Mouse (Mus musculus) stomach, embryonic 16.5 days (tissue): ENCODE results near the gene Sgta. TPM values are rescaled to one million over a fixed set of nuclear protein-coding genes. Genes with fewer than 3 reads are reported as not detected.
"Not testable (repeated sequence)": the region's sequence is repeated elsewhere in the genome, so short reads cannot be mapped to it uniquely, and the experiment has no call there.

Source experiments
- ATAC-seq: fragments of 200-750 bp; cut with Nextera tagmentation; 2 replicates; pipeline ENCODE4 v1.8.0; 2017; ENCODE audit warnings: moderate number of reproducible peaks, moderate TSS enrichment; ENCODE audit not compliant: insufficient read depth, low FRiP score
- H3K27ac ChIP-seq: fragments of 300-500 bp; sonication (generic); 2 replicates; pipeline ENCODE4 v1.5.1; 2014; ENCODE audit warnings: low read length
- H3K27me3 ChIP-seq: fragments of 300-500 bp; sonication (generic); 2 replicates; pipeline ENCODE4 v1.6.1; 2014; ENCODE audit warnings: low read length, control low read depth, mixed read lengths; ENCODE audit not compliant: control insufficient read depth, insufficient read depth
- H3K36me3 ChIP-seq: fragments of 300-500 bp; sonication (generic); 2 replicates; pipeline ENCODE4 v1.6.1; 2014; ENCODE audit warnings: low read length; ENCODE audit not compliant: control insufficient read depth, insufficient read depth
- H3K4me1 ChIP-seq: fragments of 300-500 bp; sonication (generic); 2 replicates; pipeline ENCODE4 v1.6.1; 2014; ENCODE audit warnings: low read length, control low read depth, mixed read lengths; ENCODE audit not compliant: control insufficient read depth, insufficient read depth
- H3K4me2 ChIP-seq: fragments of 300-500 bp; sonication (generic); 2 replicates; pipeline ENCODE4 v1.6.1; 2014; ENCODE audit warnings: low read depth, low read length, mixed read lengths
- H3K4me3 ChIP-seq: fragments of 300-500 bp; sonication (generic); replicated peaks from 2 replicates; pipeline ENCODE4 v1.5.1; 2014; ENCODE audit warnings: mild to moderate bottlenecking, low read length
- H3K9ac ChIP-seq: fragments of 300-500 bp; sonication (generic); 2 replicates; pipeline ENCODE4 v1.6.1; 2014; ENCODE audit warnings: low read length
- H3K9me3 ChIP-seq: fragments of 300-500 bp; sonication (generic); replicated peaks from 2 replicates; pipeline ENCODE4 v1.6.1; 2016; ENCODE audit warnings: low read length, control low read depth; ENCODE audit not compliant: control insufficient read depth
- WGBS: fragments of 180-500 bp; shearing (Covaris S2); extraction: QIAGEN DNeasy Blood & Tissue Kit; methylation state at CpG from one replicate; pipeline ENCODE4 v1.1.7; 2014; 5-methylcytosine and 5-hydroxymethylcytosine counted together
- polyA plus RNA-seq: library from polyadenylated mRNA; unstranded; fragments of >200 nt; fragmentation: Nextera tagmentation; extraction: Ambion mirVana; gene quantifications from 2 replicates; pipeline ENCODE4 v1.2.1, GENCODE M21; 2015

Sgta gene
- polyA plus RNA-seq, 1 experiment from 2014 or later: 163 TPM

DNA sequence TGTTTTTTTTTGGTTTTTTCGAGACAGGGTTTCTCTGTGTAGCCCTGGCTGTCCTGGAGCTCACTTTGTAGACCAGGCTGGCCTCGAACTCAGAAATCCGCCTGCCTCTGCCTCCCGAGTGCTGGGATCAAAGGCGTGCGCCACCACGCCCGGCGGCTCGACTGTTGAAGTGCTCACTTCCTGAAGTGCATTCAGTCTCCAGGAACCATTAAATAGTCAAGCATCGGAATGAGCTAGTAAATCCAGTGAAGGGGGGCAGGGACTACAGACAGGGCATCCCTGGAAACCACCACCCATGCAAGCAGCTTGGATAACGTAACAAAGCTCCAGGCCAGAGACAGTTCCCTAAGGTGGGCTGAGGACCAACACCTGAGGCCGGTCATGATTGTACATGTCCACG is 14.7 kb downstream of the Sgta start:
- H3K27me3 ChIP-seq, H3K9ac ChIP-seq, H3K27ac ChIP-seq, ATAC-seq, H3K4me1 ChIP-seq, H3K4me2 ChIP-seq, H3K9me3 ChIP-seq, H3K4me3 ChIP-seq: not testable (repeated sequence)
- peaks cover 31% of the 10 kb centered on the region; the same call in 1 of the 2 replicates for H3K36me3 ChIP-seq
- WGBS: 87% methylated on average over 14 of the region's 14 CpGs

- Histone ChIP-seq H3K36me3 (0 out of 2 replicates have a peak, but pooled peaks cover 13% of the 10 kb centered on the region), H3K9me3 (no peaks in the 10 kb centered on the region), H3K27me3 (no peaks in the 10 kb centered on the region), H3K4me2 (no peak overlapping the region), H3K4me3 (no peak overlapping the region), H3K27ac (no peak overlapping the region), H3K4me1 (no peaks in the 10 kb centered on the region), H3K9ac (no peak overlapping the region)
- ATAC-seq: no peak
- 33% methylated on average over 13 of the region's 13 CpGs for WGBS
Measured at GRCm38 (mm10) chr10:81041458-81042175, 18.4 kb downstream of the Sgta start.

DNA sequence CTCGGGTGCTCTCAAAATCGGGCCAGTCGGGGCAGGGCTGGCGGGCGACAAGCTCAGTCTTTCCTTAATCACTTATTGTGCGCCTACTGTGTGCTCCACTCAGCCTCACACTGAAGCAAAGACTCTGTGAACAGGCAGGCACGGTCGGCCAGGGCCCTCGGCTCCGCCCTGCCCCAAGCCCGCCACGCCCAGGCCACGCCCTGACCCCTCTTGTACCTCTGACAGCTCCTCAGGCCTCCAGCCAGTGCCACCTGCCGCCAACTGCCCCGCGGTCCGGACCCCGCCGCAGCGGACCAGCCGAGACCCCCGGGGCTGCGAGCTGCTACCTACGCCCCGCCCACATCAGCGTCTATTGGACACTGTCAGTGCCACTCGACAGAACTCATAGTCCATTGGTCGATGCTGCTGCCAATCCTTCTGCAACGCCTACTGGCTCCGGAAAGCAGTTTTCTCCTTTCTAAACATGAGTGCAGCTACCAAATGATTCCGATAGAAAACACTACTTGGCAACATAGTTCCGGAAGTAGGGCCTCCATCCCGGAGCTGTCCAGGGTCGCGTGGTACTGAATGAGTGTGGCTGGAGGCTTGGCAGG is 22.9 kb downstream of the Sgta start, which contains the start of gene Slc39a3:
TSS of gene Slc39a3 (minus strand) at position 439 of the 593 bp plus-strand sequence.
- peak within 1 kb of the TSS; percentile 37; the same call in 1 of the 2 replicates for H3K27ac ChIP-seq
- peak within 1 kb of the TSS; percentile 93 for H3K4me3 ChIP-seq
- H3K4me2 ChIP-seq: peak within 1 kb of the TSS; percentile 72
- H3K9me3 ChIP-seq: no peaks in the 10 kb centered on the region
- ATAC-seq: peak; percentile 99
- no peaks in the 10 kb centered on the region for H3K27me3 ChIP-seq
- H3K4me1 ChIP-seq: no peaks in the 10 kb centered on the region
- H3K36me3 ChIP-seq: no peaks in the 10 kb centered on the region
- under 1% methylated on average over 35 of the region's 35 CpGs for WGBS
- H3K9ac ChIP-seq: peak within 1 kb of the TSS; percentile 85

DNA sequence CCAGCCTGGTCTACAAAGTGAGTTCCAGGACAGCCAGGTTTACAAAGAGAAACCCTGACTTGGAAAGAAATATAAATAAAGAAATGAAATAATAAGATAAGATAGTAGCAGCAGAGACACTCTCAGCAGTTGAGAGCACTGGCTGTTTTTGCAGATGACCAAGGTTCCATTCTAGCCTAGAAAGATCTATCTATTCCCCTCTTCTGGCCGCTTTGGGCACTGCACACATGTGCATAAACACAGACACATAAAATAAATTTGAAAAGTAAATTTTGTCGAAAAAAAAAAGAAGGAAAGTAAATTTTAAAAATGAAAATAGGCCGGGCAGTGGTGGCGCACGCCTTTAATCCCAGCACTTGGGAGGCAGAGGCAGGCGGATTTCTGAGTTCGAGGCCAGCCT is 23.7 kb downstream of the Sgta start:
- Histone ChIP-seq H3K9ac (no peak overlapping the region), H3K36me3 (peaks cover 3% of the 10 kb centered on the region; the same call in 1 of the 2 replicates), H3K4me2 (no peak overlapping the region), H3K27ac (no peak overlapping the region), H3K27me3 (no peaks in the 10 kb centered on the region), H3K4me1 (no peaks in the 10 kb centered on the region), H3K4me3 (no peak overlapping the region), H3K9me3 (no peaks in the 10 kb centered on the region)
- 77% methylated on average over 7 of the region's 7 CpGs for WGBS
- no peak for ATAC-seq

DNA sequence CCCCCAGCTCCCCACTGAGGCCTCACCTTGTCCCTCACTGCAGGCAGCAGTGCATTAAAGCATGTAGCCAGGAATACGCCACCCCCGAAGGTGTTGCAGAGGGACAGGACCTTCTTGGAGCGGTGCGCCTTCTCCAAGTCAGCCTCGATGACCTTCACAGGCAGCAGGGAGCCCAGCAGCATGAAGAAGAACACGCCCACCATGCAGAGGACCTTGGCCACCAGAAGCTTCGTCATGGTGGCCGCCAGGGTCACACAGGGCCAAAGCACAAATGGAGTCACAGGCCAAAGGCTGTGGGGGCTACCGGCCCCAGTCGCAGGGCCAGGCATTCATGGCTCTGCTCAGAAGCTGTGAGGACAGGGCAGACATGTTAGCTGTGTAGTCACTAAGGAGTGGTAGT is 26.4 kb downstream of the Sgta start:
- Histone ChIP-seq H3K4me1 (no peaks in the 10 kb centered on the region), H3K27me3 (no peaks in the 10 kb centered on the region), H3K36me3 (peaks cover 6% of the 10 kb centered on the region; the same call in 1 of the 2 replicates), H3K4me3 (no peak overlapping the region), H3K9ac (no peak overlapping the region), H3K4me2 (no peak overlapping the region), H3K9me3 (no peaks in the 10 kb centered on the region), H3K27ac (no peak overlapping the region)
- ATAC-seq: no peak
- 76% methylated on average over 10 of the region's 10 CpGs for WGBS

DNA sequence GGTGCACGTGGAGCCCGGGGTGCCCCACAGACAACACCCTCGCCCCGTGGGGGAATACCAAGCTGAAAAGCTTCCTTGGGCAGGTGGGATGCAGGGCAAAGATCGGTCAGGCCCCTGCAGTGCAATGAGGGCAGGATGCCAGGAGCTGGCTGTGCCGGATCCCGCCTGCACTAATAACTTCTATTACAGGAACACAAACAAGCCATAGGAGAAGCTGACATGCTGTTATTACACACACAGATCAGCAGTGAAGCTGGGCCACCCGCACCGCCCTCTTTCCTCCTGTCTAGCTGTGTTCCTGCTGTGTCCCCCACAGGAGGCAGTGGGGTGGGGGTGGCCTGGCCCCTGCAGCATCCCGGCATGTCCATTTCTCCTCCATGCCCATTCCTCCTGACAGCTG is 30.9 kb downstream of the Sgta start:
- no peak for ATAC-seq
- Histone ChIP-seq H3K36me3 (peaks cover 6% of the 10 kb centered on the region; the same call in 1 of the 2 replicates), H3K4me3 (no peak overlapping the region), H3K9ac (no peak overlapping the region), H3K27me3 (peaks cover 13% of the 10 kb centered on the region), H3K27ac (no peak overlapping the region), H3K4me1 (peaks cover 5% of the 10 kb centered on the region), H3K4me2 (no peak overlapping the region), H3K9me3 (no peaks in the 10 kb centered on the region)
- 71% methylated on average over 10 of the region's 10 CpGs for WGBS

- Histone ChIP-seq H3K36me3 (peaks cover 6% of the 10 kb centered on the region; the same call in 1 of the 2 replicates), H3K4me3 (no peak overlapping the region), H3K9ac (no peak overlapping the region), H3K9me3 (no peaks in the 10 kb centered on the region), H3K4me1 (peaks cover 5% of the 10 kb centered on the region), H3K27ac (no peak overlapping the region), H3K4me2 (no peak overlapping the region), H3K27me3 (peaks cover 13% of the 10 kb centered on the region)
- ATAC-seq: no peak
Measured at GRCm38 (mm10) chr10:81028219-81028618, 31.8 kb downstream of the Sgta start.

DNA sequence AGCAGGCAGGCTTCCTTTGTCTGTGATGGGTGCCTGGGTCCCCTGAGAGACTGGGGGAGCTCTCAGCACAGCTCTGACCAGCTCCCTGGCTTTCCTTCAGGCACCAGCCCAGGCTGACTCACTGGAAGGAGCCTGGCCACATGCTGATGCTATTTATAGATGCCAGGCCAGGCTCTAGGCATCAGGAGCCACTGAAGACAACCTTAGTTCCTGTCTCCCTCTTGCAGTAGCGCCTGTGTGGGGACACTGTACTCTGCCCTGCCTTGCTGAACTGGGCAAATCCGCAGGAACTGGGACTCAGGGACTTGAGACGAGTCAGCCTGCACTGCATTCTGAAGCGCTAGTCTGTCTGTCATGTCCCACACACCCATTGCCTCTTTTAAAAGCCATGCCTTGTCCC is 32.6 kb downstream of the Sgta start:
- H3K4me2 ChIP-seq: no peak overlapping the region
- H3K9me3 ChIP-seq: no peaks in the 10 kb centered on the region
- peaks cover 6% of the 10 kb centered on the region; the same call in 1 of the 2 replicates for H3K36me3 ChIP-seq
- H3K4me3 ChIP-seq: no peak overlapping the region
- peaks cover 5% of the 10 kb centered on the region for H3K4me1 ChIP-seq
- H3K27me3 ChIP-seq: peaks cover 19% of the 10 kb centered on the region
- 0 out of 2 replicates have a peak overlapping the region, but pooled peaks have one; percentile 8 for H3K9ac ChIP-seq
- 62% methylated on average over 4 of the region's 4 CpGs for WGBS
- H3K27ac ChIP-seq: no peak overlapping the region
- ATAC-seq: no peak

DNA sequence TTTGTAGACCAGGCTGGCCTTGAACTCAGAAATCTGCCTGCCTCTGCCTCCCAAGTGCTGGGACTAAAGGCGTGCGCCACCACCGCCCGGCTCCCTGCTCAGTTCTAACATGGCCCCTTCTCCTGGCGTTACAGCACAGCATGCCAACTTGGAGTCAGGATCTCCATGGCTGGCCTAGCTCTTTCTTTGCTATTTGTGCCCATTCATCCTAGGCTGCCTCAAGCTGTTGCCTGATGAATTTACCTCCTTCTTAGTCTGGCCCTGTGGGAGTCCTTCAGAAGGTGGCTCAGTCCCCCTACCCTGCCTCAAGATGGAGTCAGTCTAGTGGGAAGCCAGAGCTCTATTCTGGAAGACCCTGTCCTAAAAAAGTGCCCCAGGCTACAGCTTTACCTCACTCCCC is 33.1 kb downstream of the Sgta start:
- ATAC-seq: no peak
- no peak overlapping the region for H3K9ac ChIP-seq
- no peak overlapping the region for H3K4me2 ChIP-seq
- peaks cover 5% of the 10 kb centered on the region for H3K4me1 ChIP-seq
- peaks cover 24% of the 10 kb centered on the region for H3K27me3 ChIP-seq
- H3K4me3 ChIP-seq: no peak overlapping the region
- peaks cover 6% of the 10 kb centered on the region; the same call in 1 of the 2 replicates for H3K36me3 ChIP-seq
- H3K9me3 ChIP-seq: no peaks in the 10 kb centered on the region
- WGBS: 87% methylated on average over 5 of the region's 5 CpGs
- H3K27ac ChIP-seq: no peak overlapping the region
